Mouse (Mus musculus) heart, postnatal 0 days (tissue): Measurements from ENCODE around the gene Fcho1.

Source experiments
- CTCF ChIP-seq: IDR thresholded peaks from 2 replicates; pipeline ENCODE4 v1.5.1; 2016; ENCODE audit warnings: antibody characterized with exemption, control low read depth, low read depth
- EP300 ChIP-seq: IDR thresholded peaks from 2 replicates; pipeline ENCODE4 v1.6.1; 2016; ENCODE audit warnings: antibody characterized with exemption, low read depth

DNA sequence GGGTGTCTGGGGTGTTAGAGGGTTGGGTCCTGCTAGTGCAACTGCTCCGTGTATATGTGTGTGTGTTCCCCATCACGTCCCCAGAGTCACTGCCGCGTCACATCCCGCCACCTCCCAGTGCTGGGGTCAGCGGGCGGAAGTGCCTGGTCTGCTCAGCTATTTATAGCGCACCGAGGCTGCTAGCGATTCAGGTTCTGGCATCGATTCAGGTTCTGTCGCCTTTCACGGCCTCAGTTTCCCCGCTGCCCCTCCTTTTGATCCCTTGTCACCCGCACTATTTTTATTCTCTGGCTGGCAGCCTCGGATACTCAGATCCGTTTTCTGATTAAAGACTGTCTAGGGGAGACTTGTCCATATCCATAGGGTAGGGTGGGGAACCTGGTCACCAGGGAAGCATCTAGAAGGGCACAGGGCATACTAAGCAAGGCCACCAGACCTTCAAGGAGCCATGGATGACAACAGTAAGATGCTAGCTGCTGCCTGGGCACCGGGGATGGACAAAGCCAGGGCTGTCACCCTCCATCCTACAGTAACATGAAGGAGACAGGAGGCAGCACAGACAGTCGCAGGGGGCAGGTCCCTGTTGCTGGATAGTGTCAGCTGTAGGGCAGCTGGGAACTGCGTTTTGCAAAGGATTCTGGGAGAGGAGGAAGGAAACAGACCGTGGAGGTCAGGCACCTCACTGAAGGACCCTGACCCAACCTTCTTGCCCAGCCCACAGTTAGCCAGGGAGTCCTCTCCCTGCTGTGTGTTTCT, 57.1 kb downstream of the Fcho1 start:
- no peak for TF ChIP-seq CTCF
- peak; percentile 47; the same call in 1 of the 2 replicates for TF ChIP-seq EP300
